In the genomic region with DNA sequence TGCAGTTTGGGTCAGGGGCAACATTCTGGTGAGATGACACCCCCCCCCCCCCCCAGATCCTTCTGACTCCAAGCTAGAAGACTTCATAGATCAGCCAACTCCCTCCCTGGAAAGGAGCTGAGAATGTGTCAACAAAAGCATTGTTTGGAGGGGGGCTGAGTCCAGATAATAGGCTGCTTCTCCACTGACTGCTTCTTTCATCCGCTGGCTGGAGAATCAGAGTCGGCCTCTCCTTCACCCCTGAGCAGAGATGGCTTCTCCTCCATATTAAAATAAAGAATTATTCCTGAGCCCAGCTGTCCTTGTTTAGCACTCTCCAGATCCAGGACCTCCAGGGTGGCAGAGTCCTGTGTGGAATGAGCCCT, we compare ENCODE assay signal across 7 mouse cellular contexts. TPM values are rescaled to one million over a fixed set of nuclear protein-coding genes. Genes with fewer than 3 reads are reported as not detected.
DNase-seq lines count a peak whose midpoint lies in the region; ATAC-seq and TF ChIP-seq lines count a peak whose summit lies in the region.

No protein-coding gene starts in this region.

- DNase-seq in lung, embryonic 14.5 days, result no peak
- no peak for DNase-seq in lung, adult 18-20 months
- no peak for DNase-seq in forebrain, postnatal 0 days
- no peak for DNase-seq in stomach, postnatal 0 days (ENCODE audit: low spot score)
- DNase-seq in left cerebral cortex, postnatal 25 days (ENCODE audit: low spot score in 2 of 2), result no peak
- DNase-seq in layer of hippocampus, postnatal 14 days (ENCODE audit: low spot score in 2 of 2), result no peak

- H3K4me2 ChIP-seq in lung, embryonic 14.5 days, result peak overlapping the region; percentile 64
- peak overlapping the region; percentile 40; the same call in 1 of the 2 replicates for H3K4me2 ChIP-seq in forebrain, postnatal 0 days (ENCODE audit: low read depth)
- H3K4me2 ChIP-seq in limb, embryonic 15.5 days, result peak overlapping the region; percentile 49
- peak overlapping the region; percentile 52; the same call in 1 of the 2 replicates for H3K4me2 ChIP-seq in stomach, postnatal 0 days (replicated peaks; ENCODE audit: low read depth)

- no peaks in the 10 kb centered on the region for H3K4me1 ChIP-seq in lung, embryonic 14.5 days (ENCODE audit: insufficient read depth)
- H3K4me1 ChIP-seq in forebrain, postnatal 0 days (ENCODE audit: insufficient read depth), result no peaks in the 10 kb centered on the region
- peaks cover 19% of the 10 kb centered on the region for H3K4me1 ChIP-seq in limb, embryonic 15.5 days
- H3K4me1 ChIP-seq in stomach, postnatal 0 days (replicated peaks; ENCODE audit: control insufficient read depth, insufficient read depth), result no peaks in the 10 kb centered on the region

- intact Hi-C loops in left cerebral cortex, postnatal 25 days (cut with DNase I), result no loop called here

- 6% methylated on average over 2 of the region's 2 CpGs for WGBS in lung, embryonic 14.5 days
- WGBS in forebrain, postnatal 0 days, result 10% methylated on average over 2 of the region's 2 CpGs
- 7% methylated on average over 2 of the region's 2 CpGs for WGBS in limb, embryonic 15.5 days
- 10% methylated on average over 2 of the region's 2 CpGs for WGBS in stomach, postnatal 0 days

- no peaks in the 10 kb centered on the region for H3K27me3 ChIP-seq in lung, embryonic 14.5 days (ENCODE audit: insufficient read depth, low read length)
- no peaks in the 10 kb centered on the region for H3K27me3 ChIP-seq in forebrain, postnatal 0 days (ENCODE audit: insufficient read depth, low read length)
- H3K27me3 ChIP-seq in limb, embryonic 15.5 days, result no peaks in the 10 kb centered on the region
- H3K27me3 ChIP-seq in stomach, postnatal 0 days (ENCODE audit: control insufficient read depth, insufficient read depth, low read length), result no peaks in the 10 kb centered on the region

- no peak overlapping the region for H3K4me3 ChIP-seq in lung, embryonic 14.5 days (ENCODE audit: low read depth, low read length)
- no peak overlapping the region for H3K4me3 ChIP-seq in forebrain, postnatal 0 days (ENCODE audit: low read depth, low read length)
- no peak overlapping the region for H3K4me3 ChIP-seq in limb, embryonic 15.5 days
- no peak overlapping the region for H3K4me3 ChIP-seq in stomach, postnatal 0 days (ENCODE audit: low read depth, low read length)

- H3K27ac ChIP-seq in lung, embryonic 14.5 days (ENCODE audit: low read depth), result peak overlapping the region; percentile 36; the same call in 1 of the 2 replicates
- no peak overlapping the region for H3K27ac ChIP-seq in forebrain, postnatal 0 days (ENCODE audit: low read depth, low read length)
- peak overlapping the region; percentile 84 for H3K27ac ChIP-seq in limb, embryonic 15.5 days
- no peak overlapping the region for H3K27ac ChIP-seq in stomach, postnatal 0 days (replicated peaks)

- no peak overlapping the region for H3K9ac ChIP-seq in lung, embryonic 14.5 days
- H3K9ac ChIP-seq in forebrain, postnatal 0 days, result no peak overlapping the region
- H3K9ac ChIP-seq in limb, embryonic 15.5 days, result no peak overlapping the region
- no peak overlapping the region for H3K9ac ChIP-seq in stomach, postnatal 0 days (ENCODE audit: low read length)

- TF ChIP-seq CTCF in lung, embryonic 14.5 days (IDR thresholded peaks at IDR 0.05; ENCODE audit: low read depth), result no peak
- TF ChIP-seq CTCF in forebrain, postnatal 0 days (IDR thresholded peaks at IDR 0.05; ENCODE audit: low read depth), result no peak
- no peak for TF ChIP-seq CTCF in stomach, postnatal 0 days (IDR thresholded peaks at IDR 0.05; ENCODE audit: low read depth)

- H3K9me3 ChIP-seq in lung, embryonic 14.5 days (ENCODE audit: low read depth, low read length), result no peaks in the 10 kb centered on the region
- no peaks in the 10 kb centered on the region for H3K9me3 ChIP-seq in forebrain, postnatal 0 days (ENCODE audit: low read length)
- no peaks in the 10 kb centered on the region for H3K9me3 ChIP-seq in limb, embryonic 15.5 days
- H3K9me3 ChIP-seq in stomach, postnatal 0 days (ENCODE audit: control insufficient read depth, low read length), result no peaks in the 10 kb centered on the region

- no peak for TF ChIP-seq EP300 in stomach, postnatal 0 days (optimal IDR thresholded peaks at IDR 0.05)

- no peaks in the 10 kb centered on the region for H3K36me3 ChIP-seq in lung, embryonic 14.5 days (ENCODE audit: insufficient read depth)
- no peaks in the 10 kb centered on the region for H3K36me3 ChIP-seq in forebrain, postnatal 0 days (ENCODE audit: insufficient read depth)
- no peaks in the 10 kb centered on the region for H3K36me3 ChIP-seq in limb, embryonic 15.5 days
- H3K36me3 ChIP-seq in stomach, postnatal 0 days (ENCODE audit: control insufficient read depth, insufficient read depth, low read length), result no peaks in the 10 kb centered on the region

- ATAC-seq in lung, embryonic 14.5 days (ENCODE audit: insufficient read depth), result peak; percentile 52
- ATAC-seq in forebrain, postnatal 0 days, result no peak
- no peak for ATAC-seq in limb, embryonic 15.5 days (ENCODE audit: insufficient number of reproducible peaks, low FRiP score, low TSS enrichment, low read depth)
- no peak for ATAC-seq in stomach, postnatal 0 days (ENCODE audit: low FRiP score, low TSS enrichment)

RNA-seq across cellular contexts. Expression of a gene that starts 30.3 kb away (rescaled TPM):
- polyA plus RNA-seq in lung, embryonic 14.5 days (2014; fragmentation: Nextera tagmentation; extraction: Ambion mirVana), result 17.2 and 18.8 TPM in 2 replicates
- 32.2 and 45.1 TPM in 2 replicates for total RNA-seq in forebrain, postnatal 0 days (2014; rRNA removed)
- polyA plus RNA-seq in forebrain, postnatal 0 days (2015; fragmentation: Nextera tagmentation; extraction: Ambion mirVana), result 8.5 and 14.8 TPM in 2 replicates
- polyA plus RNA-seq in limb, embryonic 15.5 days (2015; fragmentation: Nextera tagmentation; extraction: Ambion mirVana), result 14.2 and 19.0 TPM in 2 replicates
- 6.0 and 6.6 TPM in 2 replicates for polyA plus RNA-seq in stomach, postnatal 0 days (2015; fragmentation: Nextera tagmentation; extraction: Ambion mirVana)
- total RNA-seq in left cerebral cortex, postnatal 25 days (2021), result 10 to 100 TPM; 28.1 to 34.3 TPM
- total RNA-seq in layer of hippocampus, postnatal 14 days (2021), result 10 to 100 TPM; 27.8 to 31.9 TPM

Comparison
In these comparisons a context has a peak if more than half of its experiments do, and no peak if none do; other contexts are left out.
1. H3K27ac ChIP-seq: peak in lung, embryonic 14.5 days (single experiment) and limb, embryonic 15.5 days (single experiment); none in forebrain, postnatal 0 days (single experiment) and stomach, postnatal 0 days (single experiment).
2. Peak in every context shown above with its lines, with median percentiles within 50 percentile points of each other: H3K4me2 ChIP-seq.